Mouse (Mus musculus) cerebellum, adult (tissue): ENCODE results near the gene Olfr1431.
"Not testable (repeated sequence)": the region's sequence is repeated elsewhere in the genome, so short reads cannot be mapped to it uniquely, and the experiment has no call there.

Experiments used
- ATAC-seq: cut with Nextera tagmentation; 2 replicates; pipeline ENCODE4 v1.9.2; 2017; ENCODE audit warnings: mild to moderate bottlenecking, moderate library complexity, mixed read lengths; ENCODE audit not compliant: insufficient number of reproducible peaks, low FRiP score, low TSS enrichment

Olfr1431 gene

DNA sequence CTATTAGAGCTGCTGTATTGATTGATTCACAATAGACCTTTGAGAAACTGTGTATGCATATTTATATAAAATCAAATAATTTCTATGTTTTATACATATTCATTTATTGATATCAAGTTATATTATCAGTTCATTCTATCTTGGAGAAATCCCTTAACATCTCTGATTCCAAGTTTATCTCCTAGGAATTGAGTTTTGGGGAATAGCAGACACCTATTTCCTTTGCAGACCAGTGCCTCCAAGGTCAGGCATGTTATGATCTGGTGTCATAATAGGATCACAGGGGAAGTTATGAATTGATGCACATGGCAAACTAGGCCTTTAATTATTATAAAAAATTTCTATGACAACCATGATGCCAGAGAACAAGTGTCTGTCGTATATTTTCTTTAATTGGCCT is at the start of gene Olfr1431:
Gene Olfr1431, plus strand, starts transcription at position 301 of the 400 bp plus-strand sequence.
- ATAC-seq, result no peak

DNA sequence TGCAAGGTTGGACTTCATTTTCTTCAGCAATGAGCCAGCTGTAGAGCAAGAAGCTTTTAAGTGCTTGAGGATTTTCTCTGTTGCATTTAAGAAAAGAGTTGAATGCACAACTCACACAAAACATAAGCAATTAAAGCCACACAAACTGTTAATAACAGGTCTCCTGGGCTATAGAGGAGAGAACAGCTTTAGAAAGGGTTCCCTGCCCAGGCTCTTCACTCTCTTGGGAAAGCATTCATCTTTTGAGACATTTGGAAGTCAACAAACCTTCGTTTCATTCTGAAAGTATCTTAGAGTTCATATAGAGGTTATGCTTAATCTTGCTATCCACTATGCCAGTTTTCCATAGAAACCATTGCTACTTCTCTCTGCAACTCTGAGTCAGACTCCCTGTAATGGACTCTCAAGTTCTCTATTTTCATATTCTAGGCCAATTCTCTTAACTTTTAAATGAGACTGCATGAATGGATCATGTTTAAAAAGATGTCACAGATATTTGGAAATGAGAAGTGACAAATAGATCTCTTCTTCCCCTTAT is 30.3 kb upstream of the Olfr1431 start, which contains the start of gene Olfr1555-ps1:
Gene Olfr1555-ps1, minus strand, starts transcription at position 51 of the 538 bp plus-strand sequence.
- ATAC-seq, result not testable (repeated sequence)

DNA sequence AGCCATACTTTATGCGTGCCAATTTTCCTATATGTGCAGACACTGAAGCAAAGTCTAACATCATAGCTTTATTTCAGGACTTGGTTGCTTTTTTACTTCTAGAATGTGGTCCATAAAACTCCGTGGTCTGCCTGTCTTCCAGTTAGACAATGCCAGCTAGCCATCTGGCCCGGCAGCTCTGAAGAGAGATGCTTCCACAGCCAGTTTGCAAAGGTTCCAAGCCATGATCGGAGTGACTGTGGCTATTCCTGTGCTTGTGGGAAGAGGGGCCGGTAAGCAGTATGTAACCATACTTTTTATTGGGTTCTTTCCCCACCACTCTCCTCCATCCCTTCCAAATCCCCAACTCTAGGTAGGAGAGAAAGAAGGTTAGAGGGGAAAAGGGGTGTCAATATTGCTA is 25.0 kb upstream of the Olfr1431 start:
- not testable (repeated sequence) for ATAC-seq

DNA sequence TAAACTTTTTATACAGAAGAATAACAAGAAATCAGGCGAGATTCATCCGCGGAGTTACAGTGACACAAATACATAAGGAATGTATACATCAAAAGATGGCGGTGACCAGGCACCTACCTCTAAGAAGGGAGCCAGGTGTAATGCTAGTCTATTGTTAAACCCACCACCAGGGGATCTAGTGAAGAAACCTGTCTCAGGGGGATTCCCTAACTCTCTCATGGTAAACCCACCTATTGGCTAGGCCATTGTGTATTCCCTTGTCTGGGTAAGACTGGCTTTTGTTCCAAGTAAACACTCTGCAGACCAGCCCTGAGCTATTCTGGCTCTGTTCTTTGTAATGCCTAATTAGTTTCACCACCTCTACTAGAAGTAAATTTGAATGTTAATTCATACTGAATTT is 1.4 kb upstream of the Olfr1431 start:
- ATAC-seq, result not testable (repeated sequence)

DNA sequence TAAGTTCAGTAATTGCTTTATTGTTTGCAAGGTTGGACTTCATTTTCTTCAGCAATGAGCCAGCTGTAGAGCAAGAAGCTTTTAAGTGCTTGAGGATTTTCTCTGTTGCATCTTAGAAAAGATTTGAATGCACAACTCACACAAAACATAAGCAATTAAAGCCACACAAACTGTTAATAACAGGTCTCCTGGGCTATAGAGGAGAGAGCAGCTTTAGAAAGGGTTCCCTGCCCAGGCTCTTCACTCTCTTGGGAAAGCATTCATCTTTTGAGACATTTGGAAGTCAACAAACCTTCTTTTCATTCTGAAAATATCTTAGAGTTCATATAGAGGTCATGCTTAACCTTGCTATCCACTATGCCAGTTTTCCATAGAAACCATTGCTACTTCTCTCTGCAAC is 32.1 kb downstream of the Olfr1431 start, which contains the start of gene Olfr1432:
Gene Olfr1432, minus strand, starts transcription at position 101 of the 400 bp plus-strand sequence.
- not testable (repeated sequence) for ATAC-seq

DNA sequence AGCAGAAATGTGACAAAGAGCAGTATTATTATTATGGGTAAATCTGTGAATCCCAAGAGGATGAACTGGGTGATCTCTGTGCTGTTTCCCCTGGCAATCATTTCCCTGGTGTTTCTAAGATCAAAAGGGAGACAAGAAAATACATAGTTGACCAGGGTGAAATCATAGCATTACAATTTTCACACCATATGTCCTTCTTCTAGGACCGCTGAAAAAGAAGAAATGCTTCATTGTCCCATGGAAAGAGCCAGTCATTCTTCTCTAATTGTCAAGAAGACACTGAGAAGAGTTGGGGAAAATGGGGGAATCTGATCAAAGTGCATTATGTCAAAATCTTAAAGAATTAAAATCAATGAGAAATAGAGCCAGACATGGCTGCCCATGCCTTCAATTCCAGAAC is 41.1 kb downstream of the Olfr1431 start, which contains the start of gene Olfr262:
Gene Olfr262, minus strand, starts transcription at position 101 of the 400 bp plus-strand sequence.
- no peak for ATAC-seq

DNA sequence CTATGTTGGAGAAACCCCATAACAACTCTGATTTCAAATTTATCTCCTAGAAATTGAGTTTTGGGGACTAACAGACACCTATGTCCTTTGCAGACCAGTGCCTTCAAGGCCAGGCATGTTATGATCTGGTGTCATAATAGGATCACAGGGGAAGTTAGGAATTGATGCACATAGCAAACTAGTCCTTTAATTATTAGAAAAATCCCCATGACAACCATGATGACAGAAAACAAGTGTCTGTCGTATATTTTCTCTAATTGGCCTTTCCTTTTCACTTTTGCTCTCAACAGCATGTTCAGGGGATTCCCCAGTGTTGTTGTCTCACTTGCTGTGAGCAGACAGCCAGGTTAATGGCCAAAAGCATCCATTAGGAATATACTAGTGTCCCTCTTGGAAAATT is 60.3 kb downstream of the Olfr1431 start, which contains the start of gene Olfr235:
Gene Olfr235, plus strand, starts transcription at position 301 of the 400 bp plus-strand sequence.
- no peak for ATAC-seq
